Mouse (Mus musculus) neural tube, embryonic 14.5 days (tissue): ENCODE measurements around the gene Akap2. TPM values are rescaled to one million over a fixed set of nuclear protein-coding genes. Genes with fewer than 3 reads are reported as not detected.

ENCODE experiments used
- ATAC-seq: fragments of 200-750 bp; cut with Nextera tagmentation; 2 replicates; pipeline ENCODE4 v1.8.0; 2017; ENCODE audit warnings: low read depth, mild to moderate bottlenecking, moderate TSS enrichment, moderate library complexity
- H3K27ac ChIP-seq: fragments of 300-500 bp; sonication (generic); 2 replicates; pipeline ENCODE4 v1.5.1; 2014; ENCODE audit warnings: low read depth, mild to moderate bottlenecking, control low read depth, low read length, moderate library complexity, mixed read lengths
- H3K27me3 ChIP-seq: fragments of 300-500 bp; sonication (generic); 2 replicates; pipeline ENCODE4 v1.6.1; 2014; ENCODE audit warnings: low read length; ENCODE audit not compliant: control insufficient read depth, insufficient read depth
- H3K36me3 ChIP-seq: fragments of 300-500 bp; sonication (generic); 2 replicates; pipeline ENCODE4 v1.6.1; 2014; ENCODE audit warnings: low read length, mixed read lengths; ENCODE audit not compliant: control insufficient read depth, insufficient read depth
- H3K4me1 ChIP-seq: fragments of 300-500 bp; sonication (generic); 2 replicates; pipeline ENCODE4 v1.6.1; 2014; ENCODE audit warnings: low read length; ENCODE audit not compliant: control insufficient read depth, insufficient read depth
- H3K4me2 ChIP-seq: fragments of 300-500 bp; sonication (generic); 2 replicates; pipeline ENCODE4 v1.6.1; 2014; ENCODE audit warnings: mild to moderate bottlenecking, low read depth, low read length, control low read depth
- H3K4me3 ChIP-seq: fragments of 300-500 bp; sonication (generic); 2 replicates; pipeline ENCODE4 v1.5.1; 2014; ENCODE audit warnings: low read depth, low read length, control low read depth, mixed read lengths
- H3K9ac ChIP-seq: fragments of 300-500 bp; sonication (generic); replicated peaks from 2 replicates; pipeline ENCODE4 v1.6.1; 2014; ENCODE audit warnings: low read depth, mild to moderate bottlenecking, control low read depth, low read length, mixed read lengths
- H3K9me3 ChIP-seq: fragments of 300-500 bp; sonication (generic); 2 replicates; pipeline ENCODE4 v1.6.1; 2016; ENCODE audit warnings: low read length; ENCODE audit not compliant: control insufficient read depth
- WGBS: fragments of 180-500 bp; shearing (Covaris S2); extraction: QIAGEN DNeasy Blood & Tissue Kit; methylation state at CpG from one replicate; pipeline ENCODE4 v1.1.7; 2014; 5-methylcytosine and 5-hydroxymethylcytosine counted together
- polyA plus RNA-seq: library from polyadenylated mRNA; unstranded; fragments of >200 nt; fragmentation: Nextera tagmentation; extraction: Ambion mirVana; gene quantifications from 2 replicates; pipeline ENCODE4 v1.2.1, GENCODE M21; 2014

The Akap2 gene
- polyA plus RNA-seq, 1 experiment from 2014 or later: 8.6 TPM

GRCm38 (mm10) chr4:57849465-57849864 is 132.0 kb downstream of the Akap2 start:
- H3K36me3 ChIP-seq: no peaks in the 10 kb centered on the region
- ATAC-seq: no peak
- no peaks in the 10 kb centered on the region for H3K9me3 ChIP-seq
- no peaks in the 10 kb centered on the region for H3K27me3 ChIP-seq
- no peak overlapping the region for H3K4me3 ChIP-seq
- no peak overlapping the region for H3K27ac ChIP-seq
- 0 out of 2 replicates have a peak, but pooled peaks cover 2% of the 10 kb centered on the region for H3K4me1 ChIP-seq
- H3K9ac ChIP-seq: no peak overlapping the region
- no peak overlapping the region for H3K4me2 ChIP-seq
- 82% methylated on average over 6 of the region's 6 CpGs for WGBS

GRCm38 (mm10) chr4:57851731-57852130 is 134.3 kb downstream of the Akap2 start:
- Histone ChIP-seq H3K4me3 (no peak overlapping the region), H3K27ac (no peak overlapping the region), H3K9ac (no peak overlapping the region), H3K4me2 (no peak overlapping the region), H3K36me3 (peaks cover 14% of the 10 kb centered on the region), H3K27me3 (no peaks in the 10 kb centered on the region), H3K4me1 (no peaks in the 10 kb centered on the region), H3K9me3 (no peaks in the 10 kb centered on the region)
- 76% methylated on average over 1 of the region's 1 CpGs for WGBS
- ATAC-seq: no peak

- Histone ChIP-seq H3K27ac (no peak overlapping the region), H3K9ac (no peak overlapping the region), H3K36me3 (peaks cover 14% of the 10 kb centered on the region), H3K4me2 (no peak overlapping the region), H3K4me3 (no peak overlapping the region), H3K27me3 (no peaks in the 10 kb centered on the region), H3K9me3 (no peaks in the 10 kb centered on the region), H3K4me1 (no peaks in the 10 kb centered on the region)
- ATAC-seq: no peak
- 44% methylated on average over 9 of the region's 9 CpGs for WGBS
Observed at GRCm38 (mm10) chr4:57852461-57853040, 135.1 kb downstream of the Akap2 start.

- Histone ChIP-seq H3K9ac (no peak overlapping the region), H3K9me3 (no peaks in the 10 kb centered on the region), H3K4me1 (no peaks in the 10 kb centered on the region), H3K4me3 (no peak overlapping the region), H3K27ac (no peak overlapping the region), H3K27me3 (no peaks in the 10 kb centered on the region), H3K4me2 (no peak overlapping the region), H3K36me3 (peaks cover 14% of the 10 kb centered on the region)
- WGBS: 89% methylated on average over 6 of the region's 6 CpGs
- no peak for ATAC-seq
Observed at GRCm38 (mm10) chr4:57854181-57854580, 136.7 kb downstream of the Akap2 start.

GRCm38 (mm10) chr4:57855281-57855941 is 138.0 kb downstream of the Akap2 start:
- Histone ChIP-seq H3K4me1 (no peaks in the 10 kb centered on the region), H3K9ac (no peak overlapping the region), H3K27ac (no peak overlapping the region), H3K27me3 (no peaks in the 10 kb centered on the region), H3K4me2 (no peak overlapping the region), H3K4me3 (no peak overlapping the region), H3K9me3 (no peaks in the 10 kb centered on the region), H3K36me3 (peaks cover 14% of the 10 kb centered on the region)
- no peak for ATAC-seq
- WGBS: 93% methylated on average over 18 of the region's 18 CpGs

GRCm38 (mm10) chr4:57856673-57857072 is 139.2 kb downstream of the Akap2 start:
- no peak for ATAC-seq
- over 99% methylated on average over 10 of the region's 10 CpGs for WGBS
- H3K4me1 ChIP-seq: no peaks in the 10 kb centered on the region
- no peak overlapping the region for H3K27ac ChIP-seq
- H3K27me3 ChIP-seq: no peaks in the 10 kb centered on the region
- no peaks in the 10 kb centered on the region for H3K9me3 ChIP-seq
- H3K4me2 ChIP-seq: no peak overlapping the region
- H3K4me3 ChIP-seq: no peak overlapping the region
- H3K9ac ChIP-seq: no peak overlapping the region
- H3K36me3 ChIP-seq: peaks cover 14% of the 10 kb centered on the region

GRCm38 (mm10) chr4:57860204-57860611 is 142.8 kb downstream of the Akap2 start:
- ATAC-seq: no peak
- Histone ChIP-seq H3K27ac (no peak overlapping the region), H3K4me1 (no peaks in the 10 kb centered on the region), H3K36me3 (peaks cover 9% of the 10 kb centered on the region; the same call in 1 of the 2 replicates), H3K9ac (no peak overlapping the region), H3K27me3 (no peaks in the 10 kb centered on the region), H3K9me3 (no peaks in the 10 kb centered on the region), H3K4me2 (no peak overlapping the region), H3K4me3 (no peak overlapping the region)
- 82% methylated on average over 6 of the region's 6 CpGs for WGBS

- H3K36me3 ChIP-seq: peaks cover 2% of the 10 kb centered on the region; the same call in 1 of the 2 replicates
- WGBS: 80% methylated on average over 6 of the region's 6 CpGs
- H3K4me2 ChIP-seq: no peak overlapping the region
- ATAC-seq: no peak
- no peak overlapping the region for H3K27ac ChIP-seq
- no peaks in the 10 kb centered on the region for H3K27me3 ChIP-seq
- no peak overlapping the region for H3K9ac ChIP-seq
- no peak overlapping the region for H3K4me3 ChIP-seq
- H3K4me1 ChIP-seq: 0 out of 2 replicates have a peak, but pooled peaks cover 1% of the 10 kb centered on the region
- H3K9me3 ChIP-seq: no peaks in the 10 kb centered on the region
Observed at GRCm38 (mm10) chr4:57861166-57861565, 143.7 kb downstream of the Akap2 start.

- Histone ChIP-seq H3K9ac (no peak overlapping the region), H3K27me3 (no peaks in the 10 kb centered on the region), H3K4me1 (peaks cover 3% of the 10 kb centered on the region), H3K4me2 (no peak overlapping the region), H3K36me3 (no peaks in the 10 kb centered on the region), H3K27ac (no peak overlapping the region), H3K4me3 (no peak overlapping the region), H3K9me3 (no peaks in the 10 kb centered on the region)
- ATAC-seq: no peak
- 75% methylated on average over 8 of the region's 8 CpGs for WGBS
Observed at GRCm38 (mm10) chr4:57861856-57862255, 144.4 kb downstream of the Akap2 start.
